Mouse (Mus musculus): ENCODE measurements around the gene Sema4a. TPM values are rescaled to one million over a fixed set of nuclear protein-coding genes. Genes with fewer than 3 reads are reported as not detected.

Sema4a gene
- polyA plus RNA-seq (2016; fragmentation: Nextera tagmentation; extraction: Ambion mirVana) = 4.9 and 10.5 TPM in 2 replicates

DNA sequence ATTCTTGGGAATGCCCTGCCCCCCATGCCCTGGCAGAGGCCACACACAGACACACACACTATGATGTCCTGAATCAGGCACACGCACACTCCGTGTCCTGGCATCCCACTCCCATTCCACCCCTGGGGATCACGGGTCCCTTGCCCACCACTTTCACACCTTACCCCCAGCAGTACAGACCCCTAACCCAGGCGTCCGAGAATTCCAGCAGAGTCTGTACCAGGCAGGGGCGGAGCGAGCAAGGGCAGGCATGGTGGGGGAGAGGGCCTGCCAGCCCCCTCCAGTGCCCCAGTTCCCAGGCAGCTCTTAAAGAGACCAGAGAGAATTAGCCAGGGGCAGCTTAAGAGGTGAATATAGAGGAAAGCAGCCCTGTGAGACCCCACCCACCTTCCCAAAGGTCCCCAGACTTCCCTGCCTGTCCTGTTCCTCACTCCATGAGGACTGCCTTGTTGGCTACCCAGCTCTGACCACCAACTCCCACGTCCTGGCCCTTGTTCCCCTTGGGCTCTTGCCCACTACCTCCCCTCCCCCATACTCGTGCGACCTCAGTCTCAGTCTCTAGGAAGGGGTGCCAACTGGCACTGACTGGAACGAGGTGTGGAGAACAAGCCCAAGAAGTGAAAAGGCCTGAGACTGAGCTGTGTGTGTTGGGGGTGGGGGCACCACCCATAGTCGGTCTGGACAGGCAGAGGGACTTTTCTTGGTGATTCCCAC, at the start of gene Sema4a:
Gene Sema4a, minus strand, starts transcription at position 200 of the 714 bp plus-strand sequence.
- H3K4me3 ChIP-seq = no peak within 1 kb of the TSS
- H3K27ac ChIP-seq (replicated peaks) = 0 out of 2 replicates have a peak within 1 kb of the TSS, but pooled peaks have one; percentile 15
- H3K27me3 ChIP-seq (ENCODE audit: low read depth, poor library complexity, severe bottlenecking) = peaks cover 45% of the 10 kb centered on the region
- H3K36me3 ChIP-seq = no peaks in the 10 kb centered on the region
- no peaks in the 10 kb centered on the region for H3K9me3 ChIP-seq (replicated peaks)
- DNase-seq (ENCODE audit: low spot score) = no peak
- peaks cover 37% of the 10 kb centered on the region for H3K4me1 ChIP-seq
- 47% methylated on average over 12 of the region's 12 CpGs for WGBS

DNA sequence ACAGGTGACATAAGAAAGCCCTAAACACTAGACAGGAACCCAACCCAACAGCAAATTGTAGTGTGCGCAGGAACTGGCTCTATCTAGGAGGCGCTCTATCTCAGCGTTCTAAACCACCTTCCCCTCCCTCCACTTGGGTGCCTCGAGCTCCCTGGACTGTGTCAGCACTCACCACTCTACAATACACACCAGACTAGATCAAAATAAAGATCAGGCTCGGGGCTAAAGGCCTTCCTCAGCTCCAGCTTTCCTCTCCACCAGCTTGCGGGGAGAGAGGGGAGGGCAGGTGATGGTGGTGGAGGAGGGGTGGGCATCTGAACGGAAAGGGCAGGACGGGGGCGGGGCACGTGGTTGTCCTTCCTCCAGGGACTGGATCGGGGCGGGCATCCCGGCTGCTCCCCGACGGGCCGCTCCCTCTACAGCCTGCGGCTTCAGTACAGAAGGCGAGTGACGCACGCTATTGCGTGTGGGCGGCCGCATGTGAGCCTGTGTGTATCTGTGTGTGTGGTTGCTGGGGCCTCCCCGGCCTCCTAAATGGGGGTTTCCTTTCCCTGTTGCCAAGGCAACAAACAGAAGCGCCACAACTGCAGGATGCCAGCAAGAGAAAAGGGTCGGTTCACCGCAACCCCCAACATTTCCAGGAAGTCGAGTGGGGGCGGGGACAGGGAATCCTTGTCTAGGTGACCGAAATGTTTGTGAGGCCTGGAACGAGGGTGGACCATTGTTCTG, 48.9 kb upstream of the Sema4a start, which contains the start of gene Lmna:
Gene Lmna, minus strand, starts transcription at position 265 of the 729 bp plus-strand sequence.
- under 1% methylated on average over 31 of the region's 31 CpGs for WGBS
- Histone ChIP-seq H3K27ac (replicated peaks) (peak within 1 kb of the TSS; percentile 89), H3K36me3 (no peaks in the 10 kb centered on the region), H3K4me3 (peak within 1 kb of the TSS; percentile 56), H3K4me1 (peaks cover 57% of the 10 kb centered on the region), H3K9me3 (replicated peaks) (no peaks in the 10 kb centered on the region), H3K27me3 (ENCODE audit: low read depth, poor library complexity, severe bottlenecking) (peaks cover 6% of the 10 kb centered on the region)
- DNase-seq (ENCODE audit: low spot score) = peak; percentile 92

GRCm38 (mm10) chr3:88509250-88509649, 48.3 kb upstream of the Sema4a start:
- WGBS = 80% methylated on average over 3 of the region's 3 CpGs
- Histone ChIP-seq H3K9me3 (replicated peaks) (no peaks in the 10 kb centered on the region), H3K4me1 (peaks cover 53% of the 10 kb centered on the region), H3K4me3 (peak overlapping the region; percentile 56), H3K27me3 (ENCODE audit: low read depth, poor library complexity, severe bottlenecking) (peaks cover 11% of the 10 kb centered on the region), H3K36me3 (no peaks in the 10 kb centered on the region), H3K27ac (replicated peaks) (peak overlapping the region; percentile 89)
- no peak for DNase-seq (ENCODE audit: low spot score)

GRCm38 (mm10) chr3:88505765-88506164, 44.8 kb upstream of the Sema4a start:
- no peak overlapping the region for H3K27ac ChIP-seq (replicated peaks)
- no peak for DNase-seq (ENCODE audit: low spot score)
- H3K36me3 ChIP-seq = no peaks in the 10 kb centered on the region
- H3K27me3 ChIP-seq (ENCODE audit: low read depth, poor library complexity, severe bottlenecking) = peaks cover 45% of the 10 kb centered on the region
- no peak overlapping the region for H3K4me3 ChIP-seq
- no peaks in the 10 kb centered on the region for H3K9me3 ChIP-seq (replicated peaks)
- H3K4me1 ChIP-seq = peaks cover 55% of the 10 kb centered on the region
- 49% methylated on average over 7 of the region's 7 CpGs for WGBS

- WGBS = 78% methylated on average over 6 of the region's 6 CpGs
- peaks cover 53% of the 10 kb centered on the region for H3K4me1 ChIP-seq
- no peaks in the 10 kb centered on the region for H3K9me3 ChIP-seq (replicated peaks)
- no peaks in the 10 kb centered on the region for H3K36me3 ChIP-seq
- DNase-seq (ENCODE audit: low spot score) = no peak
- H3K27ac ChIP-seq (replicated peaks) = no peak overlapping the region
- no peak overlapping the region for H3K4me3 ChIP-seq
- peaks cover 49% of the 10 kb centered on the region for H3K27me3 ChIP-seq (ENCODE audit: low read depth, poor library complexity, severe bottlenecking)
Measured at GRCm38 (mm10) chr3:88505081-88505480, 44.1 kb upstream of the Sema4a start.

GRCm38 (mm10) chr3:88503881-88504746, 43.1 kb upstream of the Sema4a start:
- no peak for DNase-seq (ENCODE audit: low spot score)
- no peaks in the 10 kb centered on the region for H3K36me3 ChIP-seq
- H3K4me3 ChIP-seq = no peak overlapping the region
- no peak overlapping the region for H3K27ac ChIP-seq (replicated peaks)
- H3K9me3 ChIP-seq (replicated peaks) = no peaks in the 10 kb centered on the region
- WGBS = 40% methylated on average over 8 of the region's 8 CpGs
- H3K4me1 ChIP-seq = peaks cover 45% of the 10 kb centered on the region
- peaks cover 49% of the 10 kb centered on the region for H3K27me3 ChIP-seq (ENCODE audit: low read depth, poor library complexity, severe bottlenecking)

DNA sequence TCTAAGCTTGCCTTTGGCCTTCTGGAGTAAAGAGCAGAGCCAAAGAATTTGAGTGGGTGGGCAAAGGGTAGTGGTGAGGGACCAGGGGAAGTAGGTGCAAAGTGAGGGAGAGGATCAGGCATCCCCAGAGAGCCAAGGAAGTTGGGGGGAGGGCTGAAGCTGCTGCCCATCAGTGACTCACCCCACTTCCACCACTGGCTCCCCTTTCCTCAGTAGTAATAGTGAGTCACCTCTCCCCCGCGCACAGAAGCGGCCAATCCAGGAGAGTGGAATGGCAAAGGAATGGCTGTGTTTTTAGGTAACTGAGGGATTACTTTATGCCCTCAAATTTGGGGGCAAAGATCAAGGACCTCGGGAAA, 42.5 kb upstream of the Sema4a start:
- peak overlapping the region; percentile 68 for H3K4me3 ChIP-seq
- no peak for DNase-seq (ENCODE audit: low spot score)
- H3K27ac ChIP-seq (replicated peaks) = 0 out of 2 replicates have a peak overlapping the region, but pooled peaks have one; percentile 74
- no peaks in the 10 kb centered on the region for H3K9me3 ChIP-seq (replicated peaks)
- 20% methylated on average over 4 of the region's 4 CpGs for WGBS
- H3K27me3 ChIP-seq (ENCODE audit: low read depth, poor library complexity, severe bottlenecking) = peaks cover 49% of the 10 kb centered on the region
- no peaks in the 10 kb centered on the region for H3K36me3 ChIP-seq
- peaks cover 45% of the 10 kb centered on the region for H3K4me1 ChIP-seq

GRCm38 (mm10) chr3:88502641-88503504, 41.9 kb upstream of the Sema4a start:
- DNase-seq (ENCODE audit: low spot score) = peak; percentile 59
- H3K9me3 ChIP-seq (replicated peaks) = no peaks in the 10 kb centered on the region
- peak overlapping the region; percentile 68 for H3K4me3 ChIP-seq
- peaks cover 46% of the 10 kb centered on the region for H3K4me1 ChIP-seq
- H3K27ac ChIP-seq (replicated peaks) = peak overlapping the region; percentile 74
- no peaks in the 10 kb centered on the region for H3K36me3 ChIP-seq
- H3K27me3 ChIP-seq (ENCODE audit: low read depth, poor library complexity, severe bottlenecking) = peaks cover 49% of the 10 kb centered on the region
- WGBS = under 1% methylated on average over 55 of the region's 55 CpGs

DNA sequence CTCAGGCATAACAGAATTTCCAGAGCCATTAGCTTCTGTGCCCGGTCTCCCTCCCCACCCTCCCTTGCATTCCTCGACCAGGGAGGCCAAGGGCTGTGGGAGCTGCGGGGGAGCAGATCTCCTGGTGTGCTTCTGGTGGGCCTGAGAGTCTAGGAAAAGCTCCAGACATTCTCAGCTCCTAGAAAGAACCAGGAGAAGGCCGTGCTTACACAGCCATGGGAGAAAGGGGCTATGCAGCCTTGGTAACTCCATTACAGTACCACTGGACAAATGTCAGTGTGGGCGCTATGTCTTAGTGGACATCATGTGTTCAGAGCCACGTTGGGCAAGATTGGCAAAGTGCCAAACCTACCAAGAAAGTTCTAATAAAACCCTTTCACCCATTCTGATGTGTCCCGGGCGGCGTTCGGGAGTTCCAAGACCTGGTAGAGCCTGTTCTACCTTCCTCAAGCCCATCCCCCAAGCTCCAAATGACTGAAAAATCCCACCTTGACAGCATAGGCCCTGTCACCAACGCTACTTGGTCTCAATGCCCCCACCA, 41.1 kb upstream of the Sema4a start:
- WGBS = 14% methylated on average over 11 of the region's 11 CpGs
- no peaks in the 10 kb centered on the region for H3K36me3 ChIP-seq
- no peaks in the 10 kb centered on the region for H3K9me3 ChIP-seq (replicated peaks)
- peaks cover 49% of the 10 kb centered on the region for H3K27me3 ChIP-seq (ENCODE audit: low read depth, poor library complexity, severe bottlenecking)
- H3K4me3 ChIP-seq = peak overlapping the region; percentile 68
- DNase-seq (ENCODE audit: low spot score) = no peak
- no peak overlapping the region for H3K27ac ChIP-seq (replicated peaks)
- peaks cover 50% of the 10 kb centered on the region for H3K4me1 ChIP-seq

DNA sequence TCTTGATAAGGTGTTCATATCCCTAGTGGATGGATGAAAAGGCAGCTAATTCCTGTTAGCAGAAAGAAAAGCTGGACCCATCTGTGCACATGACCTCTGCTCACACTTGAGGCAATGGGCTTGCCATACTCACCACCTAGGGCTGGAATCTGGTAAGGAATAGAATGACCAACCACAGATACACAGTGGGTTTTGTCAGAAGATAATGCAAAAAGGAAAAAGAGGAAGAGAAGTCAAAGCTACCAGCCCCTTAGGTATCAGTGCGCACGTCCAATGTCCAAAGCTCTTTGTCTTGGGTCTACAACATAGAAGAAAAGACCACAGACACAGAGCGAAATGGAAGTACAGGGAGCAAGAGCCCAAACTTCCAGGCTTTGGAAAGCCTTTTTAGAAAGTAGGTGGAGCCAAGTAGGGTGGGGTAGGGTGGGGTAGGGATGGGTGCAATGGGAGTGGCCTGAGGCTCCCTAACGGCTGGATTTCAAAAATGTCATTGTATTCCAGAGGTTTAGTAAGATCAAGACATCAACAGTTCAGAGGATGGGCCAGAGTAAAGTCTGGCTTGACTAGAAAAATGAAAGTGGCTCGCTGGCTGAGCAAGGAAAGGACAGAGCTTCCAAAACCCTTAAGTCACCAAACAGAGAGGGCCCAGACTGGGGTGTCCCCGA, 40.5 kb upstream of the Sema4a start:
- Histone ChIP-seq H3K27ac (replicated peaks) (no peak overlapping the region), H3K9me3 (replicated peaks) (no peaks in the 10 kb centered on the region), H3K36me3 (no peaks in the 10 kb centered on the region), H3K27me3 (ENCODE audit: low read depth, poor library complexity, severe bottlenecking) (peaks cover 49% of the 10 kb centered on the region), H3K4me1 (peaks cover 50% of the 10 kb centered on the region), H3K4me3 (peak overlapping the region; percentile 68)
- WGBS = 58% methylated on average over 6 of the region's 6 CpGs
- no peak for DNase-seq (ENCODE audit: low spot score)

GRCm38 (mm10) chr3:88500655-88501365, 39.8 kb upstream of the Sema4a start:
- WGBS = 59% methylated on average over 4 of the region's 4 CpGs
- Histone ChIP-seq H3K4me3 (no peak overlapping the region), H3K36me3 (no peaks in the 10 kb centered on the region), H3K9me3 (replicated peaks) (no peaks in the 10 kb centered on the region), H3K27ac (replicated peaks) (no peak overlapping the region), H3K27me3 (ENCODE audit: low read depth, poor library complexity, severe bottlenecking) (peaks cover 49% of the 10 kb centered on the region), H3K4me1 (peaks cover 47% of the 10 kb centered on the region)
- DNase-seq (ENCODE audit: low spot score) = no peak
